Mouse (Mus musculus): Measurements from ENCODE around the gene Shisa5. TPM values are rescaled to one million over a fixed set of nuclear protein-coding genes. Genes with fewer than 3 reads are reported as not detected.
A peak's percentile ranks its signal among the peaks of the same experiment; 100 is the strongest.

Shisa5 gene
- polyA plus RNA-seq, 1 experiment from 2014 or later: 76.3 TPM

DNA sequence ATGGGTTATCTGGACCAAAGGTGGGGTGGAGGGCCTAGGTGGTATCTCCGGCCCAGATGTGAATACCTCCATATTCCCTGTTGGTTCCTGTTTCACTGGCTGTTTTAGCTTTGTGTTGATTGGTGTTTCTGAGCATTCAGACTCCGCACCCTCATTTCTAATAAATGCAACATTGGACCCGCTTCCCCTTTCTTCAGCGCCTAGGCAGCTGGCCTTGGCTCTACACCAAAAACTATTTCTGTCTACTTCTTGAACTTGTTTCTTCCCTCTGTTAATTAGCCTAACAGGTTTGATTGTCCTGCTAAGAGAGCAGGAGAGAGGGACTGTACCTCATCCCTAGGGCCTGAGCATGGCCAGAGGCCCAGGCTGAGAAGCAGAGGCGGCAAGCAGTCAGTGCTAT lies 19.2 kb downstream of the Shisa5 start:
- Histone ChIP-seq H3K27ac (replicated peaks) (no peak overlapping the region), H3K4me2 (no peak overlapping the region), H3K27me3 (no peaks in the 10 kb centered on the region), H3K36me3 (peaks cover 35% of the 10 kb centered on the region), H3K9ac (no peak overlapping the region), H3K4me1 (replicated peaks) (peaks cover 28% of the 10 kb centered on the region), H3K4me3 (no peak overlapping the region), H3K9me3 (no peaks in the 10 kb centered on the region)
- no peak for ATAC-seq (ENCODE audit: low FRiP score, low read depth)
- 95% methylated on average over 5 of the region's 5 CpGs for WGBS

DNA sequence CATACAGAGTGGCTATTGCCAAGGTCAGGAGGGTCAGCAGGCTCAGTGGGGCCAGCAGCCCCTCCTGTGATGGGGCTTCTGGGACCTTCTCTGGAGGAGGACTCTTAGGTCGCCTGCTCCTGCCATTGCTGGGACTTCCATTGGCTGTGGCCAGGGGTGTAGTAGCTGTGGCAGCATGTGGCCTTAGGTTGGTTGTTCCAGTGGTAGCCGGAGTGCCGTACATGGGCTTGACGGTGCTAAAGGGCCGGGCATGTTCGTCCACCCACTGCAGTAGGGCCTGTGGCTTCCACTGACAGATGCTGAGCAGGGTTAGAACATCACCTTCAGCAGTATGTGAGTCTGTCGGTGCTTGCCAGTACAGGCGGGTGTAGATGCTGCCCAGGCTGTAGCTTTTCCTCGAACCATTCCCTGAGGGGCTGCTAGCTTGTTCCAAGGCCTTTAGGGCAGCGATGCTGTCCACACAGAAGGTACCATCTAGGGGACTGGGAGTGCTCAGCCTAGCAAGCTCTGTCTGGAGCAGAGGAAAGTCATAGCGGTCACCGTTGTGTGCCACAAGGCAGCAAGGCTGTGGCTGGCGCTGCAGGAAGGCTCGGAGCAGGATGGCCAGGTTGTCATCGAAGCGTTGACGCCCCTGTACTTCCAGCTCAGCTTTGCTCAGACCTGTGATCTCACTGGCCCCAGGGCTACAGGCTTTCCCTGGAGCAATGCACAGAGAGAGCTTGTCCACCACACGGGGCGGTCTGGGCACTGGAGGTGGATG lies 19.8 kb downstream of the Shisa5 start:
- Histone ChIP-seq H3K27me3 (no peaks in the 10 kb centered on the region), H3K9ac (no peak overlapping the region), H3K4me1 (replicated peaks) (peaks cover 28% of the 10 kb centered on the region), H3K36me3 (peaks cover 41% of the 10 kb centered on the region), H3K4me3 (no peak overlapping the region), H3K9me3 (no peaks in the 10 kb centered on the region), H3K27ac (replicated peaks) (no peak overlapping the region), H3K4me2 (peak overlapping the region; percentile 65)
- WGBS: 95% methylated on average over 19 of the region's 19 CpGs
- ATAC-seq (ENCODE audit: low FRiP score, low read depth): no peak

DNA sequence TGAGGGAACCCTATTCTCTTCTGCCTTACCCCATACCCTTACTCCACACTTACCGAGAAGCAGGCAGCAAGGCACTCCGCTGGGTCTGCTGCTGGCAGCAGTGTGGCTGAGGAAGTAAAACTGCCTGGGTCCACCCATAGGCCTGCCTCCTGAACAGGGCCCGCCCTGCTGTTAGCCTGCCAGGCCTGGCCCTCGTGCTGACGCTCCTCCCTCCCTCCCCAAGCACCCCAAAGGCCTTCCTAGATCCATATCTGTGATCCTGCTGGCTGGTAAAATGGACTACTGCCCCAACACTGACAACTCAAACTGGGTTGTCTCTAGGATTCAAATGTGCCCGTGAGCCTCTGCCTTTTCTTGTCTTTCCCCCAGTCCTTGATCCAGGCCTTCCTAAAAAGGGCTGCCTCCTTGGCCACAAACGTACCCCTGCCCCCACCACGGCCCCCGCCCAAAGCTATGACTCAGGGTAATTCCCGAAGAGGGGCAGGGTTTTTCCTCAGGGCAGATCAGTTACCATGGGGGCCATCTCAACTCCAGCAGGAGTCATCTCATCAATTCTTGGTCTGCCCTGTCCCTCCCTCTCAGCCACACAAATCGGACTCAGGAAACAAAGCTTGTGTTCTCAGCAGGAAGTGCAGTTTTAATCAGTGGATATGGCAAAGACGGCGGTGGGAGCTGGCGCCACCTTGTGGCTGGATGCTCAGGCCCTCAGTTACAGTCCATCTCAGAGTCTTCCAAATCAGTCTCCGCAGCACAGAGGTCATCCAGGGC lies 21.0 kb downstream of the Shisa5 start, which contains the start of gene Trex1:
Trex1 (minus strand) TSS at position 599 of the 768 bp plus-strand sequence.
- peak within 1 kb of the TSS; percentile 64 for H3K9ac ChIP-seq
- H3K36me3 ChIP-seq: peaks cover 52% of the 10 kb centered on the region
- no peaks in the 10 kb centered on the region for H3K9me3 ChIP-seq
- ATAC-seq (ENCODE audit: low FRiP score, low read depth): peak; percentile 57
- H3K27ac ChIP-seq (replicated peaks): peak within 1 kb of the TSS; percentile 86
- peak within 1 kb of the TSS; percentile 40 for H3K4me3 ChIP-seq
- H3K27me3 ChIP-seq: no peaks in the 10 kb centered on the region
- H3K4me2 ChIP-seq: peak within 1 kb of the TSS; percentile 65
- peaks cover 28% of the 10 kb centered on the region for H3K4me1 ChIP-seq (replicated peaks)
- 25% methylated on average over 15 of the region's 15 CpGs for WGBS

DNA sequence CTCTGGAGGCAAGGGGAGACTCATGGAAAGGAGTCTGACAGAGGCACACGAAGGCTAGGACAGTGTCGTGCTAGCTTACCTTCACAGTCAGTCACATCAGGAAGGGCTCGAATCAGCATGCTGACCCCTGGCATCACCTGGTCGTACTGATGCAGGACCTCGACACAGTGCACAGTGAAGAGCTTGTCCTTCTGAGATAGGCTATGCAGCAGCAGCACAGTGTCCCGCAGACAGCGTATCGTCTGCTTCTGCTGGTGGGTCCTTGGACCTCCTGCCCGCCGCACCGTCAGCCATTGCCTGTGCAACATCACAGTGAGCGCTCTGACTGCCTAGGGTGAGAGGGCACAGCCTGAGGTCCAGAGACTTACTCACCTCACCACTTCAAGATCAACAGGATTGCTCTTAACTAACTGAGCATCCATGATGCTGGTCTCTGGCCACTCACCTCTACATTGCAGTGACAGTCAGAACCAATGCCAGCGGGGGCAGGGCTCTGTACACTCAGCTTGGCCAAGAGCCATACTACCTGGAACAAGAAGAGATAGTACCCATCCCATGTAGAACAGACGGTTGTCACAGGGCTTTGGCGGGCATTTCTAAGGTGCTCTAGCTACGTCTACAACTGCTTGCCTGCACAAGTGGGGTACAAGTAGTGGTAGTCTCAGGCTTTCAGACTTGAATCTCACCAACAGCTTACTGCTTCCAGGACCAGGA lies 22.0 kb downstream of the Shisa5 start:
- peaks cover 62% of the 10 kb centered on the region for H3K36me3 ChIP-seq
- no peak overlapping the region for H3K27ac ChIP-seq (replicated peaks)
- ATAC-seq (ENCODE audit: low FRiP score, low read depth): peak; percentile 4; the same call in 1 of the 2 replicates
- no peak overlapping the region for H3K4me2 ChIP-seq
- H3K4me1 ChIP-seq (replicated peaks): peaks cover 21% of the 10 kb centered on the region
- WGBS: 93% methylated on average over 16 of the region's 16 CpGs
- no peak overlapping the region for H3K4me3 ChIP-seq
- H3K9ac ChIP-seq: no peak overlapping the region
- no peaks in the 10 kb centered on the region for H3K9me3 ChIP-seq
- H3K27me3 ChIP-seq: no peaks in the 10 kb centered on the region

DNA sequence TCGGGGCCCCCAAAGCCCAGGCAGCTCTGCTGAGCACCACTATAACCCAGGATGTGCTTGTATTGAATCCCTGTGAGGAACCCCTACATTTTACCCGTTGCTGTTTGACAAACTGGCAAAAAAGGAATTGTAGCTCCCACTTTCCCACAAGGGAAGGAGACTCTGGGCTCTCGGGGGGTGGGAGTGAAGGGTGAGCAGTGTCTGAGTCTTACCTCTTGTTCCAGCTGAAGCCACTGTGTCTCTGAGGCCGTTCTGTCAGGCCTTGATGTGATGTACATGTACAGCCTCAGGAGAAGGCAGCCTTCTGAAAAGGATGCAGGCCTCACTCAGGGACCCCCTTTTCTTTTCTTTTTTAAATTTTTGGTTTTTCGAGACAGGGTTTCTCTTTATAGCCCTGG lies 22.5 kb downstream of the Shisa5 start:
- Histone ChIP-seq H3K27ac (replicated peaks) (no peak overlapping the region), H3K4me3 (no peak overlapping the region), H3K36me3 (peaks cover 68% of the 10 kb centered on the region), H3K9me3 (no peaks in the 10 kb centered on the region), H3K27me3 (no peaks in the 10 kb centered on the region), H3K9ac (no peak overlapping the region), H3K4me1 (replicated peaks) (peaks cover 18% of the 10 kb centered on the region), H3K4me2 (no peak overlapping the region)
- ATAC-seq (ENCODE audit: low FRiP score, low read depth): no peak
- WGBS: 89% methylated on average over 5 of the region's 5 CpGs

DNA sequence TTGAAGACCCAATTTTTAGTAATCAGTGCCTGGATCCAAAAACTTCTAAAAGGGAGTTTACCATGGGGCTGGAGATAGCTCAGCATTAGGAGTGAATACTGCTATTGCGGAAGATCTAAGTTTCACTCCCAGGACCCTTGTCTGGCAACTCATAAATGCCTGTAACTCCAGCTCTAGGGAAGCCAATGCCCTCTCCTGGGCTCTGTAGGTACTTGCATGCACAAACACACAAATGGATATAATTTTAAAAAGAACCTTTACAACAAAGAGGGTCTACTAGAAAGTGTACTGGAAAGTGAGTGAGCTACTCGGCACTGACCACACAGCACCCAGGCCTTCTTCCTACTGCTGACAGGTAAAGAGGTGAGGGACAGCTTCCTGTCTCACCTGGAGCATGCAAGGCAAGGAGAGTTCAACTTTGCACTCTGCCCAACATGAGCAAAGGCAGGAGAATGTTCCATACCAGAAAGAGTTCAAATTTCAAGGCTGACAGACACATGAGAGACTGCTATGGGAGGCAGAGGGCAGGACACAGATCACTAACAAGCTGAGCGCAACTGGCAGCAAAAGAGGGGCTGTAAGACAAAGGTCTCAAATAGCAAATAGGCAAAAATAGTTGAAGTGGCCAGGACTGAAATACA lies 29.9 kb downstream of the Shisa5 start:
- Histone ChIP-seq H3K9me3 (no peaks in the 10 kb centered on the region), H3K27me3 (no peaks in the 10 kb centered on the region), H3K4me3 (no peak overlapping the region), H3K4me2 (no peak overlapping the region), H3K36me3 (peaks cover 81% of the 10 kb centered on the region), H3K4me1 (replicated peaks) (peaks cover 14% of the 10 kb centered on the region), H3K27ac (replicated peaks) (no peak overlapping the region), H3K9ac (no peak overlapping the region)
- WGBS: 95% methylated on average over 3 of the region's 3 CpGs
- ATAC-seq (ENCODE audit: low FRiP score, low read depth): no peak

DNA sequence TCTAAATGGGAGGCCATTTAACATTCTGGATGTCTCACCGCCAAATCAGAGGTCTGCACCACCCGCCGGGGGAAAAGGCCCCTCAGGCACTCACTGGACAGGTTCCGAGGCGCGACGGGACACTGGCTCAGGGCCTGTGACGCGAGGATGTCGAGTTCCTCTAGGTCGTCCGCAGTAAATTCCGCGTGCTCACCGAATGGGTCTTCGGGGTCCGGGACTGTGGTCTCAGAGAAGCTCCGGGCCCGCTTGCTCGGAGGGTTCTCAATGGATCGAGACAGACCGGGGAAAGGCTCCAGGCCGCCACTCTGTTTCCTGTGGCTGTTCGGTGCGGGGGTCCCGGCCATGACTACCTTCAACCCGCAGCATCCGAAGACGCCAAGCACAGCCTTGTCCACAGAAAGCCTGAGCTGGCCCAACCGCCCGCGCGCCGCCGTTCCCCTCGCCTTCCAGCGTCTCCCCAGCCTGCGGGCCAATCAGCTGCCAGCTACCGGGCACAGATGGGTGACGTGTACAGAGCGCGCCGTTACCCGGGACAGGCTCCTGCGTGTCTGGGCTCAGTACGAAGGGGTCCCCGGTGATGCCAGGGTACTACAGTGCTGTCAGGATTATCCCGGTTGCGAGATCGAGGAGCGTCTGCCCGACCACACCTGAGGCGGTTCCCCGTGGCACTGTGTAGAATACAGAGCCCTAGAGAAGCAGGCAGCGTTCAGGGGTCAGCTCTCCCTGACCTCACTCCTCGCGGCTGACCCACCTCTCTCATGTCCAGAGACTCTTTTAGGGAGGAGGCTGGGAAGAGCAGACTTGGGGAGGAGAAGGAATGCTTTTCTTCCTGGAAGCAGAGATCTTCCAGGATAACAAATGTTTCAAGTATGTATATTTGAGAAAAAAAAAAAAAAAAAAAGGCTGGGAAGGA lies 35.6 kb downstream of the Shisa5 start, which contains the start of gene Atrip:
Atrip (minus strand) TSS at position 464 of the 913 bp plus-strand sequence.
- Histone ChIP-seq H3K9ac (peak within 1 kb of the TSS; percentile 87), H3K27ac (replicated peaks) (peak within 1 kb of the TSS; percentile 85), H3K36me3 (peaks cover 30% of the 10 kb centered on the region), H3K4me3 (peak within 1 kb of the TSS; percentile 76), H3K4me2 (peak within 1 kb of the TSS; percentile 93), H3K9me3 (no peaks in the 10 kb centered on the region), H3K27me3 (no peaks in the 10 kb centered on the region), H3K4me1 (replicated peaks) (peaks cover 24% of the 10 kb centered on the region)
- ATAC-seq (ENCODE audit: low FRiP score, low read depth): peak; percentile 97
- WGBS: under 1% methylated on average over 56 of the region's 57 CpGs

DNA sequence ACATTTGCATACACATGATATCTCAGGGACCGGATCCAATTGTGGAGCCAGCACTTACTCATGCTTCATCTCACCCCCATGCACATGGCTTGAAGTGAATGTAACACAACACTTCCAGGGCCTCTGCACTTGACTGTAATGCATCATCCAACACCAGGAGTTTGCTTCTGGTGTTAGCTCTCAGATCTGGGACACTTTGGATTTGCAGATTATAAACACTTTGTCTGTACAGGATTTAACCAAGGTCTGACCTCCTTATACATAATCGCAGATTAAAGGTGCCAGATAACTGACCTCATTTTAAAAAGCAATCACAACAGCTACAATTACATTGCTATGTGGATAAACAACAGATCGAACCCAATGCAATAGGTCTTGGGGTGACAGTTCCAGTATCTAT lies 42.2 kb downstream of the Shisa5 start:
- no peaks in the 10 kb centered on the region for H3K9me3 ChIP-seq
- ATAC-seq (ENCODE audit: low FRiP score, low read depth): no peak
- WGBS: 97% methylated on average over 3 of the region's 3 CpGs
- peaks cover 29% of the 10 kb centered on the region for H3K4me1 ChIP-seq (replicated peaks)
- no peak overlapping the region for H3K9ac ChIP-seq
- H3K4me3 ChIP-seq: no peak overlapping the region
- peaks cover 20% of the 10 kb centered on the region for H3K36me3 ChIP-seq
- H3K4me2 ChIP-seq: no peak overlapping the region
- H3K27ac ChIP-seq (replicated peaks): no peak overlapping the region
- no peaks in the 10 kb centered on the region for H3K27me3 ChIP-seq

DNA sequence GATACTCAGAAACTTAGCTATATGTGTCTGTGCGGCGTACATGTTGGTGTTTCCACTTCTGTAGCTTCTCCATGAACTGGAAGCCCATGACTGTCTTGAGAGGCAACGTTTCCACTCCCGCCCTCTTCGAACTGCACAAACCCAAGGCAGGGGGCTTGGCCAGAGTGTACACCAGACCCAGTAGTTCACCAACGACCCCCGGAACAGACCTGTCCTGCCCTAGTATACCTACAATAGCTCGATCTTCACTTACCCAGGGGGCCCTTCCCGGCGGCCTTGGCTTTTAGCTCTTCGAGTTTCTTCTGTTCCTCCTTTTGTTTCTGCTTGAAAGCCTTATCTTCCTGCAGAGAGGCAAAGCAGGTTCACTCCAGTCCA lies 43.4 kb downstream of the Shisa5 start:
- Histone ChIP-seq H3K4me2 (peak overlapping the region; percentile 85), H3K36me3 (peaks cover 20% of the 10 kb centered on the region), H3K4me3 (peak overlapping the region; percentile 92), H3K9ac (peak overlapping the region; percentile 89), H3K27me3 (no peaks in the 10 kb centered on the region), H3K27ac (replicated peaks) (peak overlapping the region; percentile 84), H3K4me1 (replicated peaks) (peaks cover 29% of the 10 kb centered on the region), H3K9me3 (no peaks in the 10 kb centered on the region)
- ATAC-seq (ENCODE audit: low FRiP score, low read depth): peak; percentile 19
- WGBS: 6% methylated on average over 11 of the region's 11 CpGs

DNA sequence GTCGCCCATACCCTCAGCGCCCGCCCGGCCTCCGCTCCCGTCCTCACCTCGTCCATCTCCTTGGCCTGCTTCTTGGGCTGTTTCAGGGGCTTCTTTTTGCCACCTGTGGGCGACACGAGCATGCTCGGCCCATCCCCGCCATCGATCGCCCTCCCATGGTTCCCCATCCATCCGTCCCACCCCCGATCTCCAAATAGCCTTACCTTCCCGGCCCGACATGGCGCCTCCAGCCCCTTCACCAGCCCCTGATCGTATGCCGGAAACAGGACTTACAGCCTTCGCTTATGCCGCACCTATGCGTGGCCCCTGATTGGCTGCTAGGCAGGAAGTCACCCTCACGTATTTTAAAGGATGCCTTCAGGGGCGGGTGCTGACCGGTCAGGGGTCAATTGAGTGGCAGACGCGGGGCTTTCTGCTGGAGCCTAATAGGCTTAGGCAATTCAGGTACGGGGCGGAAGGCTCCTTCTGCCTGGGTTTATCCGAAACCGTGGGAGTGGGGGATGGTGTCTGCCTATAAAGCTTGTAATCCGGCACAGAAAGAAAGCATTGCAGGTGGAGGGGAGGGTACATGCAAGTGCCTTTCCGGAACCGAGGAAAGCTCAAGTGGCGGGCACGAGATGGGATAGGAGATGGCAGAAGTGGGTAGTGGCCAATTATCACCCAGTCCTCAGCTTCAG lies 43.9 kb downstream of the Shisa5 start, which contains the start of the genes Ccdc51 and Tma7:
Ccdc51 (plus strand) TSS at position 370 of the 677 bp plus-strand sequence.
Tma7 (minus strand) TSS at position 464 of the 677 bp plus-strand sequence.
- Histone ChIP-seq H3K4me1 (replicated peaks) (peaks cover 29% of the 10 kb centered on the region), H3K27me3 (no peaks in the 10 kb centered on the region), H3K9me3 (no peaks in the 10 kb centered on the region), H3K36me3 (peaks cover 20% of the 10 kb centered on the region), H3K4me2 (peak within 1 kb of the TSS; percentile 85), H3K9ac (peak within 1 kb of the TSS; percentile 89), H3K27ac (replicated peaks) (peak within 1 kb of the TSS; percentile 84), H3K4me3 (peak within 1 kb of the TSS; percentile 92)
- ATAC-seq (ENCODE audit: low FRiP score, low read depth): peak; percentile 97
- WGBS: under 1% methylated on average over 37 of the region's 37 CpGs
